Mouse (Mus musculus) stomach, embryonic 14.5 days (tissue): Measurements from ENCODE around the gene Pvalb. TPM values are rescaled to one million over a fixed set of nuclear protein-coding genes. Genes with fewer than 3 reads are reported as not detected.

ENCODE experiments used
- ATAC-seq: fragments of 200-750 bp; cut with Nextera tagmentation; 2 replicates; pipeline ENCODE4 v1.8.0; 2017; ENCODE audit warnings: low read depth, moderate TSS enrichment; ENCODE audit not compliant: insufficient number of reproducible peaks, insufficient read depth, low FRiP score
- H3K27ac ChIP-seq: fragments of 300-500 bp; sonication (generic); 2 replicates; pipeline ENCODE4 v1.5.1; 2014; ENCODE audit warnings: mild to moderate bottlenecking, low read length, moderate library complexity, mixed read lengths
- H3K27me3 ChIP-seq: fragments of 300-500 bp; sonication (generic); 2 replicates; pipeline ENCODE4 v1.6.1; 2014; ENCODE audit warnings: low read length, control low read depth, mixed read lengths; ENCODE audit not compliant: control insufficient read depth, insufficient read depth
- H3K36me3 ChIP-seq: fragments of 300-500 bp; sonication (generic); 2 replicates; pipeline ENCODE4 v1.6.1; 2014; ENCODE audit warnings: mild to moderate bottlenecking, control low read depth, low read length, moderate library complexity, mixed read lengths; ENCODE audit not compliant: control insufficient read depth, insufficient read depth
- H3K4me1 ChIP-seq: fragments of 300-500 bp; sonication (generic); 2 replicates; pipeline ENCODE4 v1.6.1; 2014; ENCODE audit warnings: low read length, control low read depth, mixed read lengths; ENCODE audit not compliant: control insufficient read depth, insufficient read depth
- H3K4me2 ChIP-seq: fragments of 300-500 bp; sonication (generic); replicated peaks from 2 replicates; pipeline ENCODE4 v1.6.1; 2014; ENCODE audit warnings: low read depth, low read length, control low read depth
- H3K4me3 ChIP-seq: fragments of 300-500 bp; sonication (generic); 2 replicates; pipeline ENCODE4 v1.5.1; 2014; ENCODE audit warnings: low read depth, low read length, control low read depth
- H3K9ac ChIP-seq: fragments of 300-500 bp; sonication (generic); replicated peaks from 2 replicates; pipeline ENCODE4 v1.6.1; 2014; ENCODE audit warnings: low read depth, mild to moderate bottlenecking, control low read depth, low read length, moderate library complexity, mixed read lengths
- H3K9me3 ChIP-seq: fragments of 300-500 bp; sonication (generic); 2 replicates; pipeline ENCODE4 v1.6.1; 2016; ENCODE audit warnings: low read depth, low read length, control low read depth; ENCODE audit not compliant: control insufficient read depth
- WGBS: fragments of 180-500 bp; shearing (Covaris S2); extraction: QIAGEN DNeasy Blood & Tissue Kit; methylation state at CpG from one replicate; pipeline ENCODE4 v1.1.7; 2014; 5-methylcytosine and 5-hydroxymethylcytosine counted together
- polyA plus RNA-seq: library from polyadenylated mRNA; unstranded; fragments of >200 nt; fragmentation: Nextera tagmentation; extraction: Ambion mirVana; gene quantifications from 2 replicates; pipeline ENCODE4 v1.2.1, GENCODE M21; 2014

The Pvalb gene
- polyA plus RNA-seq, 1 experiment from 2014 or later = not detected

DNA sequence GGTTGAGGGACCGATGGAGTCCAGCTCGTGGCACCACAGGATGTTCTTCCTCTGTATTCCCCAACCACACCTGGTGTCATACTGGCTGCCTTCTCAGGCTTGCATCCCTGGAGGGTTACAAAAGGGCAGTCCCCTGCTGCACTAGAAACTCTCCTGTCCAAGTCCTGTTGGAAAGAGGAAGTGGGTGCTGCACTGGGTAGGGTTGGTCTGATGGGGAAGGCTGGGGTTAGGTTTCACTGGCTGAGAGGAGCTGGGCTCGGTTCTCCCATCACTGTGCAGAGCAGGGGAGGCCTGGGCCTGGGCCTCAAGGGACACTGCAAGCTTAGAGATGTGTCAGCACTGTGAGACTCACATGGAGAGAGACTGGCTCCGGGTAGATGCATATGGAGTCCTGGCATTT, 4.0 kb upstream of the Pvalb start:
- Histone ChIP-seq H3K27me3 (0 out of 2 replicates have a peak, but pooled peaks cover 5% of the 10 kb centered on the region), H3K4me2 (no peak overlapping the region), H3K4me1 (no peaks in the 10 kb centered on the region), H3K9me3 (no peaks in the 10 kb centered on the region), H3K4me3 (no peak overlapping the region), H3K36me3 (no peaks in the 10 kb centered on the region), H3K9ac (no peak overlapping the region), H3K27ac (no peak overlapping the region)
- ATAC-seq = no peak
- whole genome bisulfite sequencing = 83% methylated on average over 4 of the region's 4 CpGs

DNA sequence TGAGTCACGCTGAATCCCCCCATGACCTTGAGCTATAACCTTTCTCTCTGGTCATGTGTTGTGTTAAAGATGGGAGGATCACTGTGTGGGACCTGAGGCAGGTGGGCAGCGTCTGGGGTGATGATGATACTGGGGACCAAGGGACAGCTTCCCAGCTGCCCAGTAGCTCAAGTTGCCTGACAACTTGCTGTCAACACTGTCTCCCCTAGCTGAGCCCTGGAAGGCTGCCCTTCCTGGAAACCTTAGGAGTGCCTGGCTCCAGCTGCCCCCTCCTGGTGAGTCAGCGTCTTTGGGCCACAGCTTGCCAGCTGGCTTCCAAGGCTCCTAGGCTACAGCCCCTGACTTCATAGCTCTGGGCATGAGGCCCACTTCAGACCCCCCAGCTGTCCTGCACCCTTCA, 1.0 kb downstream of the Pvalb start:
- no peaks in the 10 kb centered on the region for H3K9me3 ChIP-seq
- H3K4me3 ChIP-seq = no peak overlapping the region
- H3K9ac ChIP-seq = no peak overlapping the region
- ATAC-seq = no peak
- no peaks in the 10 kb centered on the region for H3K36me3 ChIP-seq
- no peak overlapping the region for H3K27ac ChIP-seq
- WGBS = 43% methylated on average over 3 of the region's 3 CpGs
- 0 out of 2 replicates have a peak, but pooled peaks cover 5% of the 10 kb centered on the region for H3K4me1 ChIP-seq
- peaks cover 25% of the 10 kb centered on the region for H3K27me3 ChIP-seq
- no peak overlapping the region for H3K4me2 ChIP-seq

DNA sequence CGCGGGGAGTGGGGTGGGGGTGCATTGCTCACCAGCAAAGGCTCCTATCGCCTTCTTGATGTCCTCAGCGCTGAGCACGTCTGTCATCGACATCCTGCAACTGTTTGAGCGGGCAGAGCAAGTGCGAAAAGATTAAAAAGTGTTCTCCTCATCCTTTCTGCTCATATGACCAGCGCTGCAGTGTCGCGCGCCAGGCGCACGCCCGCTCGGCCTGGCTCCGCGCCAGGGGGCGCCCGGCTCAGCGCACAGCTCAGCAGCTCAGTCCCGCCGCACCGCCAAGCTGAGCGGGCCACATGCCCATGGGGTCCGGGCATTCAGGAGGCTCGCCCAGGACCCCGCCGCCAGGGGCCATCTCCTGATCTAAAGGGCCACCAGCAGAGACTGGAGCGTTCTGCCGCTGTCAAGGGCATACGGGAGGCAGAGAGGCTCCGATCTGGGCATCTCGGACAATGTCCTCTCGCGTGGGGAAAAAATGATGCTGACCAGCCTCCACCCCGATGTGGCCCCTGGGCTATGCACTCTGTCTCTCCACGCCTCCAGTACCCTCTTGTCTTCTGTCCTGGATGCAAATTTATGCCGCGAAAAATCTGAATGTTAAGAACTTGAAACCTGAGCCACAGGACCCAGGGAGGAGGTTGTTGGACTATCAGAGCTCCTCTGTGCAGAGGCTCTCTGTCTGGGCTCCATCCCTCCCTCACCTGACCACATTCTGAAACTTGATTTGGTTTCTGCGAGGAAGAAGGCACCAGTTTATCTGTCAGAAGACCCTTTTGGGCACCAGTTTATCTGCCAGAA, 1.9 kb downstream of the Pvalb start:
- ATAC-seq = no peak
- 0 out of 2 replicates have a peak, but pooled peaks cover 5% of the 10 kb centered on the region for H3K4me1 ChIP-seq
- peak overlapping the region; percentile 52 for H3K4me2 ChIP-seq
- 2% methylated on average over 41 of the region's 41 CpGs for WGBS
- no peak overlapping the region for H3K9ac ChIP-seq
- peak overlapping the region; percentile 23 for H3K4me3 ChIP-seq
- H3K27ac ChIP-seq = no peak overlapping the region
- H3K9me3 ChIP-seq = no peaks in the 10 kb centered on the region
- peaks cover 25% of the 10 kb centered on the region for H3K27me3 ChIP-seq
- H3K36me3 ChIP-seq = no peaks in the 10 kb centered on the region

DNA sequence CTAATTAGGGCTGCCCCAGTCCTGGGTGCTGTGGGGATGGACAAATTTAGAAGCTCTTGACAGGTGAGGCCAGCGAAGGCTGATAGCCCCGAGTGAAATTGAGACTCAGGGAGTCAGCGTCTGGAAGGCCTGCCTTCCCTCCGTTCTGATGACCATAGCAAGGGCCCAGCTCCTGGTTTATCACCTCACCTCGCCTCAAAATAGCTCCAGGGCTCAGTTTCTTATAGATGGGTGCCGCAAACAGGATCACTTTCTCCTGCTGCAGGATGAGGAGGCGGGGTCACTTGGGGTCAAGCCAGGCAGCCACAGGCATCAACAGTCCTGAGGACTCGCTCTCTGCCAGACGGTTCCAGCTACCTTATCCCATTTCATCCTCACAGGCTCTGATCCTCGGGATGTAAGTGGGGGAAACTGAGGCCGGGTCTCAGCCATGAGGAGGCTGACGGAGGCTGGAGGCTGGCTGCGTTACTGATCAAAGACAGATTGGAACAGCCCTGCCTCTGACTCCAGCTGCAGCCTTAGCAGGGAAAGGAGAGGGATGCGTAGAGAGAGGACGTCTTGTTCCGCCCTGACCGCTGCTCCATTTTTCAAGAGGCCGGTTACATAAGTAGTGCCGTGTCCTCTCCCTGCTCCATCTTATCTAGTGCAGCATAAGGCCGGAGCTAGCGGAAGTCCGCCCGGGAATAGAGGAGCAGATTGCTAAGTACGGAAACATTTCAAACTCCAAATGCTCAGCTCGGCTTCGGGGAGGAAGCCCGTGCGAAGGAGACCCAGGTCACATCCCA, 10.9 kb downstream of the Pvalb start:
- no peak for ATAC-seq
- Histone ChIP-seq H3K27ac (no peak overlapping the region), H3K36me3 (no peaks in the 10 kb centered on the region), H3K27me3 (no peaks in the 10 kb centered on the region), H3K9me3 (no peaks in the 10 kb centered on the region), H3K9ac (no peak overlapping the region), H3K4me3 (no peak overlapping the region), H3K4me2 (no peak overlapping the region), H3K4me1 (no peaks in the 10 kb centered on the region)
- 71% methylated on average over 28 of the region's 28 CpGs for WGBS

DNA sequence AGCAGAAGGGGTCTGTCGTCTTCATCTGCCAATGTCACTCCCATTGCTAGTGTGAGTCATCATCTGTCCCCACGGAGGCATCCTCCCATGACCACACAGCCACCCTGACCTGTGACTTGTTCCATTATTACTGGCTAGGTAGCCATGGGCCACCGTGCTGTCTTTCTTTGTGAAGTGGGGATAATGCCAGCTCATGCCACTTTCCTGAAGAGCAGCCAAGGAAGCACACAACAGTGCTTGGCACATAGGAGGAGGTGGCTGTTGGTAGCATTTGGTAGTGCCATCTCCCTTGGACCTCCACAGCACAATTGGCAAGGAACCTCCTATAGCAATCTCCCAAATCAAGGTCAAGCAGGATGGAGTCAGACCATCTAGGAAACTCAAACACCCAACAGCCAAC, 11.9 kb downstream of the Pvalb start:
- Histone ChIP-seq H3K9me3 (no peaks in the 10 kb centered on the region), H3K27me3 (no peaks in the 10 kb centered on the region), H3K9ac (no peak overlapping the region), H3K4me1 (no peaks in the 10 kb centered on the region), H3K27ac (no peak overlapping the region), H3K4me3 (no peak overlapping the region), H3K4me2 (no peak overlapping the region), H3K36me3 (no peaks in the 10 kb centered on the region)
- ATAC-seq = no peak
- 81% methylated on average over 3 of the region's 3 CpGs for WGBS

DNA sequence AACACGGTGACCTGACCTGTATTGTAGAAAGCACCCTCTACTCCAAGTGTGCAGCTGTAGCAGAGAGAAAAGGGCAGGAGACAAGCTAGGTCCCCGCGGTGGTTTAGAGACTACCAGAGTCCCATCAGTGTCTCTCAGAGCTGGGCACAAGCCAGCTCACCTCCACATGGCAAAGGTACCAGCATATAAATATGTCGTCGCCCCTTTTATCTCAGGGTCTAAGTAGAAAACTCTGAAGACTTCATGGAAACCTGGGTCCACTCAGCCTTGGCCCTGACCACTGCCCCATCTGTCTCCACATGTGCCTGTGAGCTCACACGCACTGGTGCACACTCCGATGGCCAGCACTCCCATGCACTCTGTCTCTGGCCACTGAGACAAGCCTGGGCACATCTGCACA, 16.6 kb downstream of the Pvalb start:
- WGBS = 87% methylated on average over 7 of the region's 7 CpGs
- Histone ChIP-seq H3K4me2 (no peak overlapping the region), H3K27ac (no peak overlapping the region), H3K4me1 (no peaks in the 10 kb centered on the region), H3K36me3 (no peaks in the 10 kb centered on the region), H3K9me3 (no peaks in the 10 kb centered on the region), H3K27me3 (no peaks in the 10 kb centered on the region), H3K4me3 (no peak overlapping the region), H3K9ac (no peak overlapping the region)
- ATAC-seq = no peak

DNA sequence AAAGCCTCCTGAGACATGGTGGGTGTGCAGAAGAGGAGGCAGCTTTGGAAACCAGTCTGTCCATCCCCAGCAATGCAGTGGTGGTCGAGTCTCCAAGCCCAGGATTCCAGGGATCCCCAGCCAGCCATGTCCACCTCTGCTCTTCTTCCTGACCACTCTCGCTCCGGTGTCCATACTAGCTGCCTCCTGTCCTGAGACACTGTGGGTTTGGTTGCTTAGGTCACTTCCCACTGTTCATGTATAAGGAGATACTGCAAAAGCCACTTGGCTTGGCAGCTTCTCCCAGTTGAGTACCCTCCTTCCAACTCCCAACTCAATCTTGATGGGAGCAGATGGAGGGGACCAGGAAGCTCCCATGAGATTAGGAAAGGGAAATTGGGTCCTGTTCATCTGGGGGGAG, 17.7 kb downstream of the Pvalb start:
- H3K9ac ChIP-seq = no peak overlapping the region
- 77% methylated on average over 3 of the region's 3 CpGs for WGBS
- no peak for ATAC-seq
- H3K27ac ChIP-seq = no peak overlapping the region
- H3K4me2 ChIP-seq = no peak overlapping the region
- no peaks in the 10 kb centered on the region for H3K27me3 ChIP-seq
- H3K4me3 ChIP-seq = no peak overlapping the region
- no peaks in the 10 kb centered on the region for H3K9me3 ChIP-seq
- H3K36me3 ChIP-seq = no peaks in the 10 kb centered on the region
- no peaks in the 10 kb centered on the region for H3K4me1 ChIP-seq

DNA sequence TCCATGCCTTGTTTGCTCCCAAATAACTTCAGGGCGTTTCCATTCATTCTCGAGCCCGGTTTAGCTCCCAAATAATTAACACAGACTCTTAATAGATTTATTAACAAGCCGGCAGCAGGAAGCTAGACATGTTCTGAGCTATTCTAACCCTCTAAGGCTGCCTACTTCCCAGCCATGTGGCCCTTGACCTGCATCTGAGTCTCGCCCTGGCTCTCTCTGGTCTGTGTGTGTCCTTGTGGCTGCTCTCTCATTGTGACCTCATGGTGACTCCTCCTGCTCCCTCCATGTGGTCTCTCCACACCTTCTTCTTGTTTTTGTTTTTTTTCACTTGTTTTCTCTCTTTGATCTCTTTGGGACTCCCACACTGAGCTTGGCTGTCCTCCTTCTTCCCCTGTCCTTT, 19.3 kb downstream of the Pvalb start:
- no peak overlapping the region for H3K4me3 ChIP-seq
- no peak overlapping the region for H3K4me2 ChIP-seq
- H3K4me1 ChIP-seq = no peaks in the 10 kb centered on the region
- 58% methylated on average over 5 of the region's 5 CpGs for WGBS
- H3K27ac ChIP-seq = no peak overlapping the region
- no peak overlapping the region for H3K9ac ChIP-seq
- no peaks in the 10 kb centered on the region for H3K27me3 ChIP-seq
- no peak for ATAC-seq
- H3K36me3 ChIP-seq = no peaks in the 10 kb centered on the region
- H3K9me3 ChIP-seq = no peaks in the 10 kb centered on the region
